Mouse (Mus musculus): Measurements from ENCODE around the gene B4gat1. TPM values are rescaled to one million over a fixed set of nuclear protein-coding genes. Genes with fewer than 3 reads are reported as not detected.

B4gat1 gene
- 19.0 and 22.3 TPM in 2 replicates for polyA plus RNA-seq (2012; rRNA removed)

DNA sequence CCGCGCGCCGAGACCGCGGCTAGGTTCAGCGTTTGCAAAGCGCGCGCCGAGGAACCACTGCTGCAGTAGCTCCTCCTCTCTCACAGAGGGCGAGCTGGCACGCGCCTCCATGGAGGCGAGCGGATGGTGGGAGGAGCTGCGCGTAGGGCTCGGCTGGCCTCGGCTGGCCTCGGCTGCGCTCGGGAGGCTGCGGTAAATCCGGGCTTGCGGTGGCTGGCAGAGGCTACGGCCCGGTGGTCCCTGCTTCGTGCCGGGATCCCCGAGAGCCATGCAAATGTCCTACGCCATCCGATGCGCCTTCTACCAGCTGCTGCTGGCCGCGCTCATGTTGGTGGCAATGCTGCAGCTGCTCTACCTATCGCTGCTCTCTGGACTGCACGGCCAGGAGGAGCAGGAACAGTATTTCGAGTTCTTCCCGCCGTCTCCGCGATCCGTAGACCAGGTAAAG lies at the start of gene B4gat1, which contains the start of gene AC124502.3:
TSS of gene B4gat1 (plus strand) at position 118 of the 448 bp plus-strand sequence.
TSS of gene AC124502.3 (plus strand) at position 183 of the 448 bp plus-strand sequence.

DNA sequence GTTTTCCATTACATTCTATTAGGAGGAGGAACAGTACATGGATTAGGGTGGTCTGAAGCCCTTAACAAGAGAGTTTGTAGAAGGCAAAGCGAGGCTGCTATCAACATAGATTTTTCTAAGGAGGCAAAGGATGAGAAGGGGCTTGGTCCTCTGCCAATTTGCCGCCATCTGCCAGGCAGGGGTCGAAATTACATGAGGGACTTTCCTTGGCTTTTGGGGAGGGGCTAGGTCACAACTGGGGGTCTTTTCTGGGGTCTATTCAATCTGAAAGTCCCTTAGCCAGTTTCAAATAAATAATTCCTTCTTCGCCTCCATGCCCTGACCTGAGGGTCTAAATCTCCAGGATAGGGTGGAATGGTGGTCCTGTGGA lies 48.4 kb upstream of the B4gat1 start, which contains the start of gene Npas4:
TSS of gene Npas4 (minus strand) at position 61 of the 370 bp plus-strand sequence.

DNA sequence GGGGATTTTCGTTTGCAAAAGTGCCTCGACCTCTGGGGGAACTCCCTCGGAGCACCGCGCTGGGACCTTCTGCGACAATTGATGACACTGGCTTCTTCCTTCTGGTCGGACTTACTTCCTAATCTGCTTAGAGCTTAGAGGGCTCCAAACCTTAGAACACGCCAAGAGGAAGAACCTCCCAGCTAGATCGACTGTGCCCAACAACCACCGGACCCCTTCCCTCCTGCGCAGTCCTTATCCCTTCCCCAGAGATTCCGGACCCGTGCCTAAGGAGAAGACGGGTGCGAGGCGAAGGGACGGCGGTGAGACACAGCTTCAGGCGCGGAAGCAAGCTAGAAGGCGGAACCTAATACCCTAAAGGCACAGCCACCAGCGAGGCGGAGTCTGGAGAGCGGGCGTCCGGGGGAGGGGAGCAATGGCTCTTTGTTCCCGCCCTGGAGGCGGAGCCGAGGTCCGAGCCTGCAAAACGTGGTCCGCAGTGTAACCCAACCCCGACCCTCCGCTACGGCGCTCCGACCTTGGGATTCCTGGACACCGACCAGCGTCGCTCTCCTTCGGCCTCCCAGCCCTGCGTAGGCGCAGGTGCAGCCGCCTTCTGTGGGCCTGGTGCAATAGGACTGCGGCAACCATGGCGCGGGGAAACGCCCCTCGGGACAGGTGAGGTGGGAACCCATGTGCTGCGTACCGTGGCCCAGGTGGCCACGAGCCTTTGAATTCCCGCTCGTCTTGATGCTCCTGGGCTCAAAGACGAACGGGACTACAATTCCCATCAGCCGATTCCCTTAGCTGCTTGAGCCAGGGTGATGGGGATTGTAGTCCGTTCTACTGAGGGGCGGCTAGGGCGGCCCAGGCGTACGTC lies 14.8 kb upstream of the B4gat1 start, which contains the start of gene Slc29a2:
TSS of gene Slc29a2 (plus strand) at position 240 of the 859 bp plus-strand sequence.

DNA sequence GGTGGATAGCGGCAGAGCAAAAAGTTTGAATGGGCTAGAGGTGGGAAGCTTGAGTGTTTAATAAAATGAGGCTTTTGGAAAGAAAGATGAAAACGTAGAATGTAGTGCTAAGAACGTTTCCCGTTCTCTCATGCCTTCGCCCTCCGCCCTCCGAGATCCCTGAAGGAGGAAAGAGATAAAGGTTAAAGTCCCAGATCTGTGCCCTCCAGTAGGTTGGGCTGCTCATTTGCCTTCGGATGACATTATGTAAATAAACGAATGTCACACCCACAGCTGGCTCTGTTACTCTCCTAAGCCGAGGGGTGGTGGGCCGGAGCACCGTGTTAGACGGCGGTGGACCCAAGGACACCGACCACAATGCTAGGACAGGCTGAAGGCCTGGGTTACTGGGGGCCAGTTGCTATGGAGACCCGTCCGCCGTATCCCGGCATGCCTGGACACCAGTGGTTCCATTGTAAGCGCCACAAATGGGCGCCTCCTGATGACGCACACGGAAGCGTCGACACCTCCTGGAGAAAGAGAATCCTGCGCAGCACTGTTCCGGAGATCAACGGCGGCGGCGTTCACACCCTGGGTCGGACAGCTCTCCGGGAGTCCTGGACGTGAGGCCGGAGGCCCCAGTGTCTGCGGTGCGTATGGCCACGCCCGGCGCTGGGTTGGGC lies 2.4 kb downstream of the B4gat1 start, which contains the start of gene Brms1:
TSS of gene Brms1 (plus strand) at position 493 of the 662 bp plus-strand sequence.

DNA sequence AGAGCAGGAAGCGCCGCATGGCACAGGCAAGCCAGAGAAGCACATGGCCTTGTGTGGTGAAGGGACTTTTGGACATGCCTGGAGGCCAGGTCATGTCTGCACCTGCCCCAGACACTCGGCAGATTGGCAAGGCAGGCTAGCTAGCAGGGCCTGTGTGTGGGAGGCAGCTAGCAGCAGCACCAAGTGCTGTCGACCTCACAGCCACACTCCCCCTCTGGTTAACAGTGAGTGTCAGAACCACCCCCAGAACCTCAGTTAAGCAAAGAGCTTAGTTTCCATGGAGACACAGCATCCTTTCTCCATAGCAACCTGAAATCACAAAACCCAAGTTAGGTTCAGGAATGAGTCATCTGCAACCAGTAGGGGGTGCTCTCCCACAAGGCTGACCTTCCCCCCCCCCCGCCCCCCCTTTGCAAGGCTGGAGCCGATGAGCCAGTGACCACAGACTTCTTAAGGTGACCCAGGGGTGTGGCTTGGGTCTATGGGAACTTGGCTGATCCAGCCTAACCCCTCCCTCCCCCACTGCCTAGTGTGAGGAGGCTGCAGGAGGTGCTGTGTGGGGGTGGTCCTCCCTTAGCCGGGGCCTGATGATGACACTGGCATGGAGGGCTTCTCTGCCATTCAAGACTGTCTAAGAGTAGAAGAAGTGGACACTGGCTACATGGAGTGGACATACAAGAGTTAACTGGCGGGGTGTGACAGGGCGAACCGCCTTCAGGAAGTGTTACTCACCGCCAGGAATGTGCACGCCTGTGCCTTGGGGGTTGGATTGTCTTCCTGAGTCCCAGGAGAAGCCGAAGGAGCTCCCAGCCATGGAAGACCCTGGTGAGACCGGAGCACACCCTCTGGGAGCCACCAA lies 11.7 kb downstream of the B4gat1 start, which contains the start of gene Rin1:
TSS of gene Rin1 (plus strand) at position 435 of the 859 bp plus-strand sequence.

GRCm38 (mm10) chr19:5067867-5068569 lies 29.4 kb downstream of the B4gat1 start, which contains the start of gene Cd248:
Cd248 (plus strand) TSS chr19:5068078.

GRCm38 (mm10) chr19:5085145-5085863 lies 46.7 kb downstream of the B4gat1 start, which contains the start of gene Tmem151a:
Tmem151a (minus strand) TSS chr19:5085531.

GRCm38 (mm10) chr19:5087884-5088728 lies 49.5 kb downstream of the B4gat1 start, which contains the start of gene Yif1a:
Yif1a (plus strand) TSS chr19:5088538.

Other genes starting within 250 kb of the B4gat1 start
- 99.0 and 147 TPM in 2 replicates for gene Rbm4, start 244.9 kb upstream of the B4gat1 start, polyA plus RNA-seq (2012; rRNA removed)
- 32.2 and 53.0 TPM in 2 replicates for gene Gm21992, start 227.2 kb upstream of the B4gat1 start, polyA plus RNA-seq (2012; rRNA removed)
- gene Rbm14, start 227.2 kb upstream of the B4gat1 start, polyA plus RNA-seq (2012; rRNA removed): 59.1 and 70.7 TPM in 2 replicates
- gene Ccs, start 199.5 kb upstream of the B4gat1 start, polyA plus RNA-seq (2012; rRNA removed): 49.6 and 64.8 TPM in 2 replicates
- gene Ccdc87, start 199.5 kb upstream of the B4gat1 start, polyA plus RNA-seq (2012; rRNA removed): 0.10 and 0.13 TPM in 2 replicates
- 27.4 and 31.9 TPM in 2 replicates for gene Ctsf, start 183.7 kb upstream of the B4gat1 start, polyA plus RNA-seq (2012; rRNA removed)
- 1.1 and 2.8 TPM in 2 replicates for gene Actn3, start 160.9 kb upstream of the B4gat1 start, polyA plus RNA-seq (2012; rRNA removed)
- gene Zdhhc24, start 160.2 kb upstream of the B4gat1 start, polyA plus RNA-seq (2012; rRNA removed): 22.3 and 22.5 TPM in 2 replicates
- gene Bbs1, start 132.2 kb upstream of the B4gat1 start, polyA plus RNA-seq (2012; rRNA removed): 12.7 and 16.0 TPM in 2 replicates
- 113 and 134 TPM in 2 replicates for gene Dpp3, start 110.5 kb upstream of the B4gat1 start, polyA plus RNA-seq (2012; rRNA removed)
- gene Peli3, start 95.7 kb upstream of the B4gat1 start, polyA plus RNA-seq (2012; rRNA removed): 2.4 and 2.7 TPM in 2 replicates
- 94.4 and 104 TPM in 2 replicates for gene Mrpl11, start 76.7 kb upstream of the B4gat1 start, polyA plus RNA-seq (2012; rRNA removed)
- 0.66 and 1.3 TPM in 2 replicates for gene Npas4, start 48.5 kb upstream of the B4gat1 start, polyA plus RNA-seq (2012; rRNA removed)
- gene Slc29a2, start 15.0 kb upstream of the B4gat1 start, polyA plus RNA-seq (2012; rRNA removed): 7.1 and 13.2 TPM in 2 replicates
- 1.8 and 1.9 TPM in 2 replicates for gene AC124502.3, start 65 bp downstream of the B4gat1 start, polyA plus RNA-seq (2012; rRNA removed)
- 46.4 and 78.8 TPM in 2 replicates for gene Brms1, start 2.5 kb downstream of the B4gat1 start, polyA plus RNA-seq (2012; rRNA removed)
- gene Rin1, start 11.7 kb downstream of the B4gat1 start, polyA plus RNA-seq (2012; rRNA removed): 2.9 and 3.7 TPM in 2 replicates
- 24.5 and 32.1 TPM in 2 replicates for gene Cd248, start 29.3 kb downstream of the B4gat1 start, polyA plus RNA-seq (2012; rRNA removed)
- 1.3 and 1.4 TPM in 2 replicates for gene Tmem151a, start 46.7 kb downstream of the B4gat1 start, polyA plus RNA-seq (2012; rRNA removed)
- 25.2 and 67.9 TPM in 2 replicates for gene Yif1a, start 49.7 kb downstream of the B4gat1 start, polyA plus RNA-seq (2012; rRNA removed)
- gene Cnih2, start 59.7 kb downstream of the B4gat1 start, polyA plus RNA-seq (2012; rRNA removed): 68.3 and 72.8 TPM in 2 replicates
- 130 and 168 TPM in 2 replicates for gene Rab1b, start 68.2 kb downstream of the B4gat1 start, polyA plus RNA-seq (2012; rRNA removed)
- 60.5 and 71.9 TPM in 2 replicates for gene Klc2, start 79.7 kb downstream of the B4gat1 start, polyA plus RNA-seq (2012; rRNA removed)
- gene Pacs1, start 234.3 kb downstream of the B4gat1 start, polyA plus RNA-seq (2012; rRNA removed): 20.7 and 31.9 TPM in 2 replicates

Measured in central nervous system, embryonic 11.5 days (tissue).